Mouse (Mus musculus) limb, embryonic 11.5 days (tissue): ENCODE measurements around the gene Slc11a1. TPM values are rescaled to one million over a fixed set of nuclear protein-coding genes. Genes with fewer than 3 reads are reported as not detected.

Source experiments
- ATAC-seq: fragments of 200-750 bp; cut with Nextera tagmentation; 2 replicates; pipeline ENCODE4 v1.8.0; 2017; ENCODE audit warnings: low read depth; ENCODE audit not compliant: insufficient number of reproducible peaks, low FRiP score, low TSS enrichment
- DNase-seq: peaks from one replicate; pipeline ENCODE4 v3.0.0-alpha.2; 2015; ENCODE audit warnings: low spot score
- H3K27ac ChIP-seq: fragments of 300-500 bp; sonication (generic); replicated peaks from 2 replicates; pipeline ENCODE4 v1.5.1; 2014; ENCODE audit warnings: low read depth, mild to moderate bottlenecking, low read length
- H3K27me3 ChIP-seq: fragments of 300-500 bp; sonication (generic); 2 replicates; pipeline ENCODE4 v1.6.1; 2014; ENCODE audit warnings: mild to moderate bottlenecking, low read length, mixed read lengths; ENCODE audit not compliant: control insufficient read depth, insufficient read depth
- H3K36me3 ChIP-seq: fragments of 300-500 bp; sonication (generic); 2 replicates; pipeline ENCODE4 v1.6.1; 2014; ENCODE audit warnings: mild to moderate bottlenecking, low read length, moderate library complexity, mixed read lengths; ENCODE audit not compliant: control insufficient read depth, insufficient read depth
- H3K4me1 ChIP-seq: fragments of 300-500 bp; sonication (generic); 2 replicates; pipeline ENCODE4 v1.6.1; 2014; ENCODE audit warnings: low read length, mixed read lengths; ENCODE audit not compliant: control insufficient read depth, insufficient read depth
- H3K4me2 ChIP-seq: fragments of 300-500 bp; sonication (generic); 2 replicates; pipeline ENCODE4 v1.6.1; 2014; ENCODE audit warnings: low read depth, mild to moderate bottlenecking, moderate library complexity; ENCODE audit not compliant: severe bottlenecking
- H3K4me3 ChIP-seq: fragments of 300-500 bp; sonication (generic); 2 replicates; pipeline ENCODE4 v1.5.1; 2014; ENCODE audit warnings: low read depth, low read length
- H3K9ac ChIP-seq: fragments of 300-500 bp; sonication (generic); 2 replicates; pipeline ENCODE4 v1.6.1; 2014; ENCODE audit warnings: mild to moderate bottlenecking, low read length
- H3K9me3 ChIP-seq: fragments of 300-500 bp; sonication (generic); 2 replicates; pipeline ENCODE4 v1.6.1; 2016; ENCODE audit warnings: low read length; ENCODE audit not compliant: control insufficient read depth
- WGBS: fragments of 180-500 bp; shearing (Covaris S2); extraction: QIAGEN DNeasy Blood & Tissue Kit; methylation state at CpG from one replicate; pipeline ENCODE4 v1.1.7; 2014; 5-methylcytosine and 5-hydroxymethylcytosine counted together
- polyA plus RNA-seq: library from polyadenylated mRNA; unstranded; fragments of >200 nt; fragmentation: Nextera tagmentation; extraction: Ambion mirVana; gene quantifications from 2 replicates; pipeline ENCODE4 v1.2.1, GENCODE M21; 2014

Slc11a1 gene
- polyA plus RNA-seq, 1 experiment from 2014 or later, result 1.8 TPM

DNA sequence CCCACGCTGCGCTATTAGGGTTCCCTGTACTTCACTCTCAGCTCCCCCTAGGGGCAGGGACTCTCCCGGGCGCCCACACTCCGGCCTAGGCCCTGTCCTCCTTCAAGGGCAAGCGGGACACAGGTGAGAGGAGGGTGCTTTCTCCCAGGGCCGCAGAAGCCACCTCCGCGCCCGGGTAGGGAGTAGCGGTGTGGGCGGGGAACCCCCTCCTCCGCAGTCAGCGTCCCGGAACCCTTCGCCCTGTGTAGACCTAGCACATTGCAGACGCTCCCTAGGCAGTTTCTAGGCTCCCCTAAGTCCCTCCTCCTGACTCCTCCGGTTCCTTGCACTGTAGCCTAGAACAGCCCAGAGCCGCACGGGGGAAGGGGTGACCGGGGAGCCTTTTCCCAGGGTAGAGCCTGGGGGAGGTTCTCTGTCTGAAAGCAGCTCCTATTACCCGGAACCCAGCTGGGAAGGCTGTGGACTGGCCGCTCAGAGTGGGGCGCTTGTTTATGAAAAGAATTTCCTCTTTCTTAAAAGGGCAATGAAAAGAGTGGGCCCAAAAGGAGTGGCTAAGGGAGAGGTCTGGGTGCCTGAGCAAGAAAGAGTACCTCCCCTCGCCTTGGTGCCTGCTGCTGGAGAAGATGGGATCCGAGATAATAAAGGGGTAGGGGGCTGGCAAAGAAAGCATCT is 11.9 kb downstream of the Slc11a1 start:
- peak; percentile 98 for DNase-seq
- WGBS, result under 1% methylated on average over 26 of the region's 26 CpGs
- H3K27ac ChIP-seq, result peak overlapping the region; percentile 95
- no peaks in the 10 kb centered on the region for H3K27me3 ChIP-seq
- H3K9me3 ChIP-seq, result no peaks in the 10 kb centered on the region
- H3K9ac ChIP-seq, result peak overlapping the region; percentile 74
- H3K4me2 ChIP-seq, result peak overlapping the region; percentile 61
- peaks cover 6% of the 10 kb centered on the region for H3K4me1 ChIP-seq
- peak; percentile 89 for ATAC-seq
- H3K4me3 ChIP-seq, result peak overlapping the region; percentile 42
- H3K36me3 ChIP-seq, result no peaks in the 10 kb centered on the region

- no peak for ATAC-seq
- peaks cover 8% of the 10 kb centered on the region for H3K4me1 ChIP-seq
- peak overlapping the region; percentile 74; the same call in 1 of the 2 replicates for H3K9ac ChIP-seq
Measured at GRCm38 (mm10) chr1:74387386-74387988, 12.5 kb downstream of the Slc11a1 start.

DNA sequence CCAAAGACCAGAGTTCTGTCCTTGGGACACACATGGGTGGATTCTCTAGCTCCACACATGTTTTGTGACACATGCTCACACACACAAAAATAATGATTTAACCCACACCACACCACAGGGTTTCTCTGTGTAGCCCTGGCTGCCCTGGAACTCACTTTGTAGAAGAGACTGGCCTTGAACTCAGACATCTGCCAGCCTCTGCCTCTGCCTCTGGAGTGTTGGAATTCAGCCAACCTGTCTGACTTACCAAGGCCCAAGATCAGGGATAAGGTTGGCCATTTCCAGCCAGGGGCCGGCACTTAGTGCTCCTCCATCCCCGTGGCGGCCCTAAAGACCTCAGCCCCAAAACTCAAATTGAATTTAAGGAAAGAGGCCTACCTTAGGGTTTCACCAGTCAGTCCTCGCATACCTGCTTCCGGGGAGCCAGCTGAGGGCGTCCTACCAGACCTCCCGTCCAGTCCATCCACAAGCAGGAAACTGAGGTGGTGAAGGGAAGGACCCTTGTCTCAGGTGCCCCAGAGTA is 13.5 kb downstream of the Slc11a1 start:
- Histone ChIP-seq H3K9ac (no peak overlapping the region), H3K4me3 (no peak overlapping the region), H3K36me3 (no peaks in the 10 kb centered on the region), H3K4me1 (peaks cover 12% of the 10 kb centered on the region), H3K27me3 (no peaks in the 10 kb centered on the region), H3K4me2 (no peak overlapping the region), H3K27ac (no peak overlapping the region), H3K9me3 (no peaks in the 10 kb centered on the region)
- 83% methylated on average over 7 of the region's 7 CpGs for WGBS
- ATAC-seq (no peak), DNase-seq (no peak)

More at GRCm38 (mm10) chr1:74387386-74387988, 12.5 kb downstream of the Slc11a1 start:
- no peaks in the 10 kb centered on the region for H3K9me3 ChIP-seq
- H3K27ac ChIP-seq, result peak overlapping the region; percentile 95
- H3K4me2 ChIP-seq, result peak overlapping the region; percentile 61; the same call in 1 of the 2 replicates
- H3K4me3 ChIP-seq, result peak overlapping the region; percentile 42; the same call in 1 of the 2 replicates
- no peak for DNase-seq
- H3K27me3 ChIP-seq, result no peaks in the 10 kb centered on the region
- 63% methylated on average over 15 of the region's 15 CpGs for WGBS
- no peaks in the 10 kb centered on the region for H3K36me3 ChIP-seq

DNA sequence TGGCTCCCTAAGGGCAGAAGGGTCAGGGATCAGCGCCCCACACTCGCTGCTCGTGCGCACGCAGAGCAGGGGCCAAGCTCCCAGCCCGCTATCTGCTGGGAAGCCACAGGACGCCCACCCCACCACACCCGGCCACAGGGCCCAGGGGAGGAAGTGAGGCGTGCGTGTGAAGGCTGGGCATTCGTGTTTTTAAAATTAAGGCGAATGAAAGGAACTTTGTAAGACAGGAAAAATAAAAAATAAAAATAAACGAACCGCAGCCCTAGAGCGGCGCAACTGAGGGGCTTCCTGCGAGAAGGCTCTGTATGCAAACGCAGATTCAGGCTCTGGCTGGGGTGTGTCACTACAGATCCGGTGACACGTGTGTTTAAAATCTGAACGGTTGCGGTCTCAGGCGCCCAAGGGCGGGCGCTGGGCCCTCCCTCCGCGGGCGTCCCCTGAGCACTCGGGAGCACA is 14.9 kb downstream of the Slc11a1 start:
- Histone ChIP-seq H3K36me3 (peaks cover 7% of the 10 kb centered on the region; the same call in 1 of the 2 replicates), H3K27me3 (no peaks in the 10 kb centered on the region), H3K4me3 (peak overlapping the region; percentile 12; the same call in 1 of the 2 replicates), H3K4me2 (peak overlapping the region; percentile 97), H3K27ac (peak overlapping the region; percentile 38; the same call in 1 of the 2 replicates), H3K9me3 (no peaks in the 10 kb centered on the region), H3K9ac (no peak overlapping the region; the same call in 1 of the 2 replicates), H3K4me1 (peaks cover 10% of the 10 kb centered on the region)
- DNase-seq (peak; percentile 43), ATAC-seq (no peak)
- 5% methylated on average over 29 of the region's 29 CpGs for WGBS

DNA sequence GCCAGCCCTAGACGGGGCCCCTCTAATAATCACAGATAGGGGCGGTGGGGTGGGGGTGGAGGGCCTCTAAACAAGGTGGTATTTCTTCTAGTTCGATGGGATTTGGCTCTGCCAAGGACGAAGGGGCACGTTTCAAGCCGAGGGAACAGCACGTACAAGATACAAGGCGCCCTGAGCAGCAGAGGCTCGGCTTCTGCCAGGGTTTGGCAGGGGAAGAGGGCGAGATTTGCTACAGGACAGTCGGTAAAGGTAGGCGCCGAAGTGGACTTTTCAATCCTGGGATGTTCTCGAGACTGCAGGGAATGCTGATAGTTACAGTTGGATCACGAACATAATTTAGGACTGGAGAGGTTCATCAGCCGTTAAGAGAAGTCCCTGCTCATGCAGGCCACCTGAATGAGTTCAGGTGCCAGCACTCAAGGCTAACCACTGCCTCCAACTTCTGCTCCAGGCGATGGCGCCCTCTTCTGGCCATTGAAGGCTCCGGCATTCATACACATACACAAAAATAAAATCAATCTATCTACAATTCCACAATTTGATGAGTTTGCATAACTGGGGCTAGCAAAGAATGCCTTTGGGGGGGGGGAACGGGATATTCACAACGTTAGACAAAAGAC is 15.4 kb downstream of the Slc11a1 start:
- Histone ChIP-seq H3K36me3 (peaks cover 8% of the 10 kb centered on the region; the same call in 1 of the 2 replicates), H3K27ac (no peak overlapping the region), H3K4me1 (peaks cover 10% of the 10 kb centered on the region), H3K9me3 (no peaks in the 10 kb centered on the region), H3K9ac (no peak overlapping the region; the same call in 1 of the 2 replicates), H3K27me3 (no peaks in the 10 kb centered on the region), H3K4me2 (peak overlapping the region; percentile 97), H3K4me3 (peak overlapping the region; percentile 12)
- WGBS, result 7% methylated on average over 21 of the region's 21 CpGs
- DNase-seq (peak; percentile 80), ATAC-seq (no peak)

- H3K27me3 ChIP-seq, result no peaks in the 10 kb centered on the region
- WGBS, result 3% methylated on average over 46 of the region's 51 CpGs
- DNase-seq (peak; percentile 98), ATAC-seq (peak; percentile 61)
- H3K4me1 ChIP-seq, result peaks cover 10% of the 10 kb centered on the region
- H3K4me2 ChIP-seq, result peak within 1 kb of the TSS; percentile 97
- no peaks in the 10 kb centered on the region for H3K9me3 ChIP-seq
- peak within 1 kb of the TSS; percentile 96 for H3K9ac ChIP-seq
- peak within 1 kb of the TSS; percentile 88 for H3K4me3 ChIP-seq
- H3K36me3 ChIP-seq, result peaks cover 8% of the 10 kb centered on the region; the same call in 1 of the 2 replicates
- H3K27ac ChIP-seq, result peak within 1 kb of the TSS; percentile 95
Measured at GRCm38 (mm10) chr1:74390924-74391748, 16.1 kb downstream of the Slc11a1 start, which contains the start of gene Ctdsp1. TSS of gene Ctdsp1 (plus strand) at chr1:74391509.

GRCm38 (mm10) chr1:74391844-74392441 is 16.9 kb downstream of the Slc11a1 start:
- Histone ChIP-seq H3K27me3 (no peaks in the 10 kb centered on the region), H3K27ac (peak overlapping the region; percentile 95), H3K9ac (peak overlapping the region; percentile 96), H3K4me1 (peaks cover 10% of the 10 kb centered on the region), H3K4me2 (peak overlapping the region; percentile 97), H3K9me3 (no peaks in the 10 kb centered on the region), H3K4me3 (peak overlapping the region; percentile 88), H3K36me3 (peaks cover 8% of the 10 kb centered on the region; the same call in 1 of the 2 replicates)
- peak; percentile 22; the same call in 1 of the 2 replicates for ATAC-seq
- WGBS, result under 1% methylated on average over 59 of the region's 63 CpGs
- peak; percentile 72 for DNase-seq
